Mouse (Mus musculus) neural tube, embryonic 12.5 days (tissue): ENCODE results near the gene Efnb2. TPM values are rescaled to one million over a fixed set of nuclear protein-coding genes. Genes with fewer than 3 reads are reported as not detected.

Source experiments
- ATAC-seq: fragments of 200-750 bp; cut with Nextera tagmentation; 2 replicates; pipeline ENCODE4 v1.8.0; 2017; ENCODE audit warnings: low read depth, mild to moderate bottlenecking, moderate TSS enrichment, moderate library complexity; ENCODE audit not compliant: low FRiP score
- H3K27ac ChIP-seq: fragments of 300-500 bp; sonication (generic); 2 replicates; pipeline ENCODE4 v1.5.1; 2016
- H3K27me3 ChIP-seq: fragments of 300-500 bp; sonication (generic); replicated peaks from 2 replicates; pipeline ENCODE4 v1.6.1; 2016; ENCODE audit warnings: mild to moderate bottlenecking
- H3K36me3 ChIP-seq: fragments of 300-500 bp; sonication (generic); 2 replicates; pipeline ENCODE4 v1.6.1; 2016; ENCODE audit warnings: mild to moderate bottlenecking
- H3K4me1 ChIP-seq: fragments of 300-500 bp; sonication (generic); 2 replicates; pipeline ENCODE4 v1.6.1; 2016
- H3K4me2 ChIP-seq: fragments of 300-500 bp; sonication (generic); replicated peaks from 2 replicates; pipeline ENCODE4 v1.6.1; 2016; ENCODE audit warnings: mild to moderate bottlenecking
- H3K4me3 ChIP-seq: fragments of 300-500 bp; sonication (generic); 2 replicates; pipeline ENCODE4 v1.5.1; 2016
- H3K9ac ChIP-seq: fragments of 300-500 bp; sonication (generic); 2 replicates; pipeline ENCODE4 v1.6.1; 2016; ENCODE audit warnings: mild to moderate bottlenecking
- H3K9me3 ChIP-seq: fragments of 300-500 bp; sonication (generic); 2 replicates; pipeline ENCODE4 v1.6.1; 2016; ENCODE audit warnings: mild to moderate bottlenecking
- WGBS: fragments of 180-500 bp; shearing (Covaris S2); methylation state at CpG from one replicate; pipeline ENCODE4 v1.1.7; 2016; 5-methylcytosine and 5-hydroxymethylcytosine counted together
- polyA plus RNA-seq: library from polyadenylated mRNA; unstranded; fragments of >200 nt; fragmentation: Nextera tagmentation; extraction: Ambion mirVana; gene quantifications from 2 replicates; pipeline ENCODE4 v1.2.1, GENCODE M21; 2016

Efnb2 gene
- polyA plus RNA-seq, 1 experiment from 2014 or later = 50.8 TPM

GRCm38 (mm10) chr8:8653343-8653742, 7.7 kb downstream of the Efnb2 start:
- Histone ChIP-seq H3K4me1 (peaks cover 85% of the 10 kb centered on the region), H3K9ac (no peak overlapping the region; the same call in 1 of the 2 replicates), H3K27me3 (no peaks in the 10 kb centered on the region), H3K27ac (no peak overlapping the region), H3K4me3 (no peak overlapping the region; the same call in 1 of the 2 replicates), H3K9me3 (no peaks in the 10 kb centered on the region), H3K36me3 (peaks cover 6% of the 10 kb centered on the region; the same call in 1 of the 2 replicates), H3K4me2 (peak overlapping the region; percentile 84)
- 36% methylated on average over 5 of the region's 5 CpGs for WGBS
- ATAC-seq = no peak

- H3K4me1 ChIP-seq = peaks cover 85% of the 10 kb centered on the region
- no peak for ATAC-seq
- H3K36me3 ChIP-seq = peaks cover 6% of the 10 kb centered on the region; the same call in 1 of the 2 replicates
- no peaks in the 10 kb centered on the region for H3K27me3 ChIP-seq
- H3K27ac ChIP-seq = no peak overlapping the region
- peak overlapping the region; percentile 16; the same call in 1 of the 2 replicates for H3K4me2 ChIP-seq
- no peaks in the 10 kb centered on the region for H3K9me3 ChIP-seq
- no peak overlapping the region for H3K4me3 ChIP-seq
- WGBS = 89% methylated on average over 4 of the region's 4 CpGs
- no peak overlapping the region for H3K9ac ChIP-seq
Measured at GRCm38 (mm10) chr8:8652388-8652787, 8.7 kb downstream of the Efnb2 start.

- H3K4me2 ChIP-seq = peak overlapping the region; percentile 3; the same call in 1 of the 2 replicates
- ATAC-seq = no peak
- no peaks in the 10 kb centered on the region for H3K9me3 ChIP-seq
- peaks cover 74% of the 10 kb centered on the region for H3K4me1 ChIP-seq
- no peak overlapping the region for H3K27ac ChIP-seq
- no peak overlapping the region for H3K4me3 ChIP-seq
- WGBS = 45% methylated on average over 8 of the region's 8 CpGs
- H3K36me3 ChIP-seq = peaks cover 6% of the 10 kb centered on the region; the same call in 1 of the 2 replicates
- H3K9ac ChIP-seq = no peak overlapping the region
- H3K27me3 ChIP-seq = no peaks in the 10 kb centered on the region
Measured at GRCm38 (mm10) chr8:8649944-8650343, 11.1 kb downstream of the Efnb2 start.

GRCm38 (mm10) chr8:8649536-8649935, 11.5 kb downstream of the Efnb2 start:
- Histone ChIP-seq H3K36me3 (peaks cover 6% of the 10 kb centered on the region; the same call in 1 of the 2 replicates), H3K4me1 (peaks cover 69% of the 10 kb centered on the region), H3K4me3 (no peak overlapping the region), H3K9me3 (no peaks in the 10 kb centered on the region), H3K9ac (no peak overlapping the region), H3K27ac (no peak overlapping the region), H3K27me3 (no peaks in the 10 kb centered on the region), H3K4me2 (0 out of 2 replicates have a peak overlapping the region, but pooled peaks have one; percentile 3)
- 70% methylated on average over 3 of the region's 3 CpGs for WGBS
- ATAC-seq = no peak

- Histone ChIP-seq H3K4me3 (no peak overlapping the region), H3K4me2 (no peak overlapping the region), H3K4me1 (peaks cover 61% of the 10 kb centered on the region), H3K27me3 (no peaks in the 10 kb centered on the region), H3K9me3 (no peaks in the 10 kb centered on the region), H3K27ac (no peak overlapping the region), H3K9ac (no peak overlapping the region), H3K36me3 (peaks cover 6% of the 10 kb centered on the region; the same call in 1 of the 2 replicates)
- ATAC-seq = no peak
- WGBS = 65% methylated on average over 7 of the region's 7 CpGs
Measured at GRCm38 (mm10) chr8:8648686-8649085, 12.4 kb downstream of the Efnb2 start.

- H3K9me3 ChIP-seq = no peaks in the 10 kb centered on the region
- WGBS = 73% methylated on average over 7 of the region's 7 CpGs
- H3K4me3 ChIP-seq = no peak overlapping the region
- no peak overlapping the region for H3K27ac ChIP-seq
- H3K27me3 ChIP-seq = no peaks in the 10 kb centered on the region
- H3K4me1 ChIP-seq = peaks cover 52% of the 10 kb centered on the region
- peaks cover 6% of the 10 kb centered on the region; the same call in 1 of the 2 replicates for H3K36me3 ChIP-seq
- H3K9ac ChIP-seq = no peak overlapping the region
- no peak for ATAC-seq
- H3K4me2 ChIP-seq = no peak overlapping the region
Measured at GRCm38 (mm10) chr8:8647824-8648223, 13.2 kb downstream of the Efnb2 start.

GRCm38 (mm10) chr8:8647319-8647718, 13.7 kb downstream of the Efnb2 start:
- H3K9ac ChIP-seq = no peak overlapping the region
- H3K4me1 ChIP-seq = peaks cover 48% of the 10 kb centered on the region
- no peak overlapping the region for H3K4me2 ChIP-seq
- no peaks in the 10 kb centered on the region for H3K9me3 ChIP-seq
- 77% methylated on average over 3 of the region's 3 CpGs for WGBS
- H3K27me3 ChIP-seq = no peaks in the 10 kb centered on the region
- H3K4me3 ChIP-seq = no peak overlapping the region
- peaks cover 6% of the 10 kb centered on the region; the same call in 1 of the 2 replicates for H3K36me3 ChIP-seq
- no peak overlapping the region for H3K27ac ChIP-seq
- no peak for ATAC-seq

- no peak overlapping the region for H3K27ac ChIP-seq
- no peaks in the 10 kb centered on the region for H3K27me3 ChIP-seq
- H3K9ac ChIP-seq = no peak overlapping the region
- H3K9me3 ChIP-seq = no peaks in the 10 kb centered on the region
- H3K4me3 ChIP-seq = no peak overlapping the region
- H3K4me2 ChIP-seq = no peak overlapping the region
- ATAC-seq = no peak
- 68% methylated on average over 11 of the region's 11 CpGs for WGBS
- peaks cover 42% of the 10 kb centered on the region for H3K4me1 ChIP-seq
- H3K36me3 ChIP-seq = peaks cover 1% of the 10 kb centered on the region; the same call in 1 of the 2 replicates
Measured at GRCm38 (mm10) chr8:8644160-8644915, 16.7 kb downstream of the Efnb2 start.

GRCm38 (mm10) chr8:8640264-8640588, 20.8 kb downstream of the Efnb2 start:
- no peaks in the 10 kb centered on the region for H3K9me3 ChIP-seq
- H3K4me1 ChIP-seq = peaks cover 25% of the 10 kb centered on the region
- no peak overlapping the region for H3K4me3 ChIP-seq
- 0 out of 2 replicates have a peak, but pooled peaks have one; percentile 31 for ATAC-seq
- no peak overlapping the region for H3K27ac ChIP-seq
- no peaks in the 10 kb centered on the region for H3K27me3 ChIP-seq
- H3K36me3 ChIP-seq = peaks cover 13% of the 10 kb centered on the region; the same call in 1 of the 2 replicates
- WGBS = 9% methylated on average over 4 of the region's 4 CpGs
- H3K9ac ChIP-seq = no peak overlapping the region
- H3K4me2 ChIP-seq = no peak overlapping the region

- peaks cover 13% of the 10 kb centered on the region; the same call in 1 of the 2 replicates for H3K36me3 ChIP-seq
Measured at GRCm38 (mm10) chr8:8639569-8640263, 21.3 kb downstream of the Efnb2 start.

GRCm38 (mm10) chr8:8631394-8631793, 29.6 kb downstream of the Efnb2 start:
- WGBS = 59% methylated on average over 7 of the region's 7 CpGs
- Histone ChIP-seq H3K27ac (no peak overlapping the region), H3K9ac (no peak overlapping the region), H3K4me3 (no peak overlapping the region), H3K9me3 (no peaks in the 10 kb centered on the region), H3K36me3 (peaks cover 22% of the 10 kb centered on the region), H3K4me2 (no peak overlapping the region), H3K4me1 (peaks cover 14% of the 10 kb centered on the region; the same call in 1 of the 2 replicates), H3K27me3 (no peaks in the 10 kb centered on the region)
- no peak for ATAC-seq

More at GRCm38 (mm10) chr8:8639569-8640263, 21.3 kb downstream of the Efnb2 start:
- no peak for ATAC-seq
- Histone ChIP-seq H3K9ac (no peak overlapping the region), H3K4me2 (no peak overlapping the region), H3K9me3 (no peaks in the 10 kb centered on the region), H3K27ac (no peak overlapping the region), H3K27me3 (no peaks in the 10 kb centered on the region), H3K4me3 (no peak overlapping the region), H3K4me1 (peaks cover 23% of the 10 kb centered on the region)
- 18% methylated on average over 8 of the region's 8 CpGs for WGBS

GRCm38 (mm10) chr8:8624017-8624416, 37.0 kb downstream of the Efnb2 start:
- 69% methylated on average over 7 of the region's 7 CpGs for WGBS
- peaks cover 16% of the 10 kb centered on the region for H3K4me1 ChIP-seq
- no peak overlapping the region for H3K4me3 ChIP-seq
- H3K27ac ChIP-seq = no peak overlapping the region
- no peak overlapping the region for H3K4me2 ChIP-seq
- no peak overlapping the region for H3K9ac ChIP-seq
- no peak for ATAC-seq
- H3K9me3 ChIP-seq = no peaks in the 10 kb centered on the region
- peaks cover 40% of the 10 kb centered on the region for H3K36me3 ChIP-seq
- H3K27me3 ChIP-seq = no peaks in the 10 kb centered on the region
